Mouse (Mus musculus) midbrain, postnatal 0 days (tissue): Measurements from ENCODE around the gene Mbd6. TPM values are rescaled to one million over a fixed set of nuclear protein-coding genes. Genes with fewer than 3 reads are reported as not detected.

Experiments
- ATAC-seq: fragments of 200-750 bp; cut with Nextera tagmentation; 2 replicates; pipeline ENCODE4 v1.8.0; 2017; ENCODE audit warnings: moderate number of reproducible peaks, mild to moderate bottlenecking, moderate TSS enrichment, moderate library complexity; ENCODE audit not compliant: low FRiP score
- DNase-seq: peaks from one replicate; pipeline ENCODE4 v3.0.0-alpha.2; 2015; ENCODE audit warnings: low spot score
- H3K27ac ChIP-seq: fragments of 300-500 bp; sonication (generic); 2 replicates; pipeline ENCODE4 v1.5.1; 2014; ENCODE audit warnings: low read depth, mild to moderate bottlenecking, low read length, mixed read lengths
- H3K27me3 ChIP-seq: fragments of 300-500 bp; sonication (generic); 2 replicates; pipeline ENCODE4 v1.6.1; 2014; ENCODE audit warnings: low read length, control low read depth, mixed read lengths; ENCODE audit not compliant: insufficient read depth
- H3K36me3 ChIP-seq: fragments of 300-500 bp; sonication (generic); 2 replicates; pipeline ENCODE4 v1.6.1; 2014; ENCODE audit warnings: low read length, control low read depth, mixed read lengths; ENCODE audit not compliant: insufficient read depth
- H3K4me1 ChIP-seq: fragments of 300-500 bp; sonication (generic); 2 replicates; pipeline ENCODE4 v1.6.1; 2014; ENCODE audit warnings: mild to moderate bottlenecking, control low read depth, antibody characterized with exemption, low read length, mixed read lengths; ENCODE audit not compliant: insufficient read depth
- H3K4me2 ChIP-seq: fragments of 300-500 bp; sonication (generic); 2 replicates; pipeline ENCODE4 v1.6.1; 2014; ENCODE audit warnings: low read depth, mild to moderate bottlenecking, low read length, mixed read lengths; ENCODE audit not compliant: poor library complexity, severe bottlenecking
- H3K4me3 ChIP-seq: fragments of 300-500 bp; sonication (generic); 2 replicates; pipeline ENCODE4 v1.5.1; 2014; ENCODE audit warnings: low read depth, mild to moderate bottlenecking, low read length, moderate library complexity
- H3K9ac ChIP-seq: fragments of 300-500 bp; sonication (generic); replicated peaks from 2 replicates; pipeline ENCODE4 v1.6.1; 2014; ENCODE audit warnings: mild to moderate bottlenecking, low read length, moderate library complexity, mixed read lengths; ENCODE audit not compliant: poor library complexity, severe bottlenecking
- H3K9me3 ChIP-seq: fragments of 300-500 bp; sonication (generic); 2 replicates; pipeline ENCODE4 v1.6.1; 2016; ENCODE audit warnings: low read length, control low read depth
- CTCF ChIP-seq: IDR thresholded peaks from 2 replicates; pipeline ENCODE4 v1.5.1; 2016; ENCODE audit warnings: antibody characterized with exemption, mild to moderate bottlenecking
- WGBS: fragments of 180-500 bp; shearing (Covaris S2); extraction: QIAGEN DNeasy Blood & Tissue Kit; methylation state at CpG from one replicate; pipeline ENCODE4 v1.1.7; 2014; 5-methylcytosine and 5-hydroxymethylcytosine counted together
- polyA plus RNA-seq: library from polyadenylated mRNA; unstranded; fragments of >200 nt; fragmentation: Nextera tagmentation; extraction: Ambion mirVana; gene quantifications from 2 replicates; pipeline ENCODE4 v1.2.1, GENCODE M21; 2015
- total RNA-seq: library from RNA; depleted of rRNA; stranded (reverse); fragments of >200 nt; gene quantifications from 2 replicates; pipeline ENCODE4 v1.2.3, GENCODE M21; 2014

Gene Mbd6
- total and polyA plus RNA-seq, 2 experiments from 2014 or later = 8.2 to 11.2 TPM

DNA sequence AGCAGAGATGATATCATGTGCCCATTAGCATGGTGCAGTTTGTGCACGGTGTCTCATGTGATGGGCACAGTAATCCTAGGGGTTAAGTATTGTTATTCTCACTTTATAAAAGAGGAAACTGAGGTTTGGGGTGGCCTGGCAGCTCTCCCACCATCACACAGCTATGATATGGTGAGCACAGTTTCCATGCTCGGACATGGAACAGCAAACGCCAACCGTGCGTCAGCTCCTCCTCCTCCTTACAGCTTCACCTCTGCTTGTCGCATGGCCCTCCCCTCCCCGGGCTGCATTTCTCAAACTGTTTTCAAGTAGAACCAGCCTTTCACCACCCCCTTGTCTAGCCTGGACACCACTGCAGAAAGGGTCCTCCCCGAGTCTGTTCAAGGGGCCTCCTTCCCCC is 30.3 kb downstream of the Mbd6 start:
- H3K4me1 ChIP-seq = peaks cover 18% of the 10 kb centered on the region; the same call in 1 of the 2 replicates
- H3K9me3 ChIP-seq = no peaks in the 10 kb centered on the region
- WGBS = 78% methylated on average over 8 of the region's 8 CpGs
- H3K4me2 ChIP-seq = peak overlapping the region; percentile 80
- ATAC-seq (no peak), DNase-seq (no peak)
- no peaks in the 10 kb centered on the region for H3K27me3 ChIP-seq
- no peak overlapping the region for H3K27ac ChIP-seq
- H3K4me3 ChIP-seq = peak overlapping the region; percentile 13; the same call in 1 of the 2 replicates
- no peak for TF ChIP-seq CTCF
- no peaks in the 10 kb centered on the region for H3K36me3 ChIP-seq
- H3K9ac ChIP-seq = no peak overlapping the region

DNA sequence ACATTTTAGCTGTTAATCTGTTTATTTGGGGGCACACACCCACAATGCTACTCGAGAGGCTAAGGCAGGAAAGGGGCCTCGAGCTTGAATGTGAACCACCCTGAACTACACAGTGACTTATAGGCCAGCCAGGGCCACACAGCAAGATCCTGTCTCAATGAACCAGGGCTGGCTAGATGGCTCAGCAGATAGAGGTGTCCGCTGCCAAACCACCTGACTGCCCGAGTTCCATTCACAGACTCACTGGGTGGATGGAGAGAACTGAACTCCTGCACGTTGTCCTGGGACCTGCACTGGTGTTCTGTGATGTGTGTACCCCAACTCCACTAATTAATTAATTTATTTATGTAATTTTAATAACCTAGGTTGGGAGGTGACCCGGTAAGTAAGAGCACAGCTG is 31.0 kb downstream of the Mbd6 start:
- Histone ChIP-seq H3K9me3 (no peaks in the 10 kb centered on the region), H3K4me1 (peaks cover 18% of the 10 kb centered on the region; the same call in 1 of the 2 replicates), H3K27ac (no peak overlapping the region), H3K4me3 (no peak overlapping the region), H3K36me3 (no peaks in the 10 kb centered on the region), H3K9ac (no peak overlapping the region), H3K4me2 (no peak overlapping the region), H3K27me3 (no peaks in the 10 kb centered on the region)
- ATAC-seq (no peak), DNase-seq (no peak)
- 81% methylated on average over 6 of the region's 6 CpGs for WGBS
- TF ChIP-seq CTCF = no peak

DNA sequence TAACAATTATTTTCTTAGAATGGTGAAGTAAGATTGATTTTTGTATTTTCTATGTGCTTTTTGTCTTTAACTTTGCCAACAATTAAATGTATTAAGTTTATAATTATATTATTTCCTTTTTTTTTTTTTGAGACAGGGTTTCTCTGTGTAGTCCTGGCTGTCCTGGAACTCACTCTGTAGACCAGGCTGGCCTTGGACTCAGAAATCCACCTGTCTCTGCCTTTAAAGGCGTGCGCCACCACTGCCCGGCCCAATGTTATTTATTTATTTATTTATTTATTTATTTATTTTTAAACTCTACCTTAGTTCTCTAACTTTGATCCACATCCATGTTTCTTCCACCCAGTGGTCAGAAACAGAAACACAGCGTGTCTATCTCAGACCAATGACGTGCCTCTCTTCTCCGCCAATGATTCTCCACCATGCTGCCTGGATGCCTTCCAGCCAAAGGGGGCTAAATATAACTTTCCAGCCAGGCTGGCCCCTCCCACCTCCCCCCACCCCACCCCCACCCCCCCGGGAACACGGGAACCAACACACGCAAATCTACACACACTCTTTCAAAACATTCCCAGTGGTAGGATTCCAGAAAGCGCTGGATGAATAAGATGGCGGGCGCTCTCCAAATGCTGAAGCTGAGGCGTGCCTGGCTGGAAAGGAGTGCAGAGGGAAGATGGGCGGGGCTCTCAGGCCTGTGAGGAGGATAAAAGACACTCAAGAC is 33.0 kb downstream of the Mbd6 start:
- no peak overlapping the region for H3K4me3 ChIP-seq
- H3K27ac ChIP-seq = 0 out of 2 replicates have a peak overlapping the region, but pooled peaks have one; percentile 6
- peaks cover 9% of the 10 kb centered on the region; the same call in 1 of the 2 replicates for H3K4me1 ChIP-seq
- H3K9ac ChIP-seq = no peak overlapping the region
- no peaks in the 10 kb centered on the region for H3K27me3 ChIP-seq
- ATAC-seq (peak; percentile 73), DNase-seq (peak; percentile 77)
- 21% methylated on average over 14 of the region's 14 CpGs for WGBS
- 0 out of 2 replicates have a peak overlapping the region, but pooled peaks have one; percentile 15 for H3K4me2 ChIP-seq
- peaks cover 3% of the 10 kb centered on the region; the same call in 1 of the 2 replicates for H3K36me3 ChIP-seq
- TF ChIP-seq CTCF = peak; percentile 51
- no peaks in the 10 kb centered on the region for H3K9me3 ChIP-seq

DNA sequence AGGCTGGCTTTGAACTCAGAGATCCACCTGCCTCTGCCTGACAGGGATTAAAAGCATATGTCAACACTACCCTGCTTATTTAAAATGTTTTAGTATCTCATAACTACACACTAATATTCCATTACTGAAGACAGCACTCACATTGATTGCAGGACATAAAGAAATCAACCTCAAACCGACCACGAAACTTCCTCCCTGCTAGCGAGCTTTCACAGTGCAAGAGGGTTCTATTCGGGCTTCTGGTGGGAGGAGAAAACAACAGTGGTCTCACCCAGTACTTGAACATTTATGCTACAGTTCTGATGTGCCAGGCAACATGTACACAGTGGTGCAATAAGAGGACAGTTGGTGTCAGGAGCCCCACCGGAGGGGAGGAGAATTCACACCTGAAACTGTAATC is 38.0 kb downstream of the Mbd6 start:
- Histone ChIP-seq H3K9ac (no peak overlapping the region), H3K27ac (no peak overlapping the region), H3K4me1 (no peaks in the 10 kb centered on the region), H3K9me3 (no peaks in the 10 kb centered on the region), H3K4me2 (no peak overlapping the region), H3K36me3 (peaks cover 22% of the 10 kb centered on the region), H3K4me3 (no peak overlapping the region), H3K27me3 (no peaks in the 10 kb centered on the region)
- DNase-seq (no peak), ATAC-seq (no peak)
- TF ChIP-seq CTCF = no peak
- WGBS = 89% methylated on average over 5 of the region's 5 CpGs

DNA sequence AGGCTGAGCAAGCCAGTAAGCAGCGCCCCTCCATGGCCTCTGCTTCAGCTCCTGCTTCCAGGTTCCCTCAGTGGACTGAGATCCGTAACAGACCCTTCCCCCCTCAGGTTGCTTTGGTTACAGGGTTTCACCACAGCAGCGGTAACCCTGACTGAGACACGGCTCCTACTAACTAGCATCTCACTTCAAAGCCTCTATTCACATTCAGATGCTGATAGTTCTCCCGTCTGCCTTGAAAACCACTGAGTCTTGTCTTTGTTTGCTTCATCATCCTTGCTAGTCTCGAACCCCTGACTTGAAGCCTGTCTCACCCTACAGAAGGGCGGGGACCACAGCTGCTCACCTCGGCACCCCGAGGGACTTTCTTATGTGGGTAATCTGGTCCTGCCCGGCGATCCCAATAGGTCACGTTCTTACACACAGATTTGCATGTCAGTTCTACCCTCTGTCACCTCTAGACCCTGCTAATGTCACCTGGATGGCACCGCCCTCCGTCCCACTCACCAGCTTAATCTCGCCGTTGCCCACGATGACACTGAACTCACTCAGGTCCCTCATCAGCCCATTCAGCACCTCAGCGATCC is 50.5 kb downstream of the Mbd6 start:
- Histone ChIP-seq H3K36me3 (peaks cover 76% of the 10 kb centered on the region), H3K4me2 (no peak overlapping the region), H3K4me1 (no peaks in the 10 kb centered on the region), H3K9ac (no peak overlapping the region), H3K27ac (no peak overlapping the region), H3K9me3 (no peaks in the 10 kb centered on the region), H3K4me3 (no peak overlapping the region), H3K27me3 (no peaks in the 10 kb centered on the region)
- no peak for TF ChIP-seq CTCF
- DNase-seq (no peak), ATAC-seq (no peak)
- 73% methylated on average over 18 of the region's 18 CpGs for WGBS

DNA sequence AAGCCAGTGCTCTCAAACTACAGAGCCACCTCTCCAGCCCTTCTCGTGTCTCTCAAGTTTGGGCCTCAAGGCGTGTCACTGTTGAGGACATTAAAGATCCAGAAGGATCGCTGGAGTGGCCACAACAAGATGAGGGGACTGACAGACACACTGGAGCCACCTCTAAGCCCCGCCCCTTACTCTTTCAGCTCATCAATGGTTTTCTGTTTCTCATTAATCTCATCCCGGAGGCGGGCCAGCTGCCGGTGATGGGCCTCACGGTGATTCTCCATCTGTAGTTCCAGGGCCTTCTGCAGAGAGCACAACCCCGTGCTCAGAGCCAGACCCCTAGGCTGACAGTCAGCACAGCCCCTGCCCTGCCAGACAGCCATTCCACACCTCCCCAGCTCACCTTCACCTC is 52.3 kb downstream of the Mbd6 start:
- no peaks in the 10 kb centered on the region for H3K9me3 ChIP-seq
- ATAC-seq (no peak), DNase-seq (no peak)
- H3K4me2 ChIP-seq = no peak overlapping the region
- H3K4me1 ChIP-seq = no peaks in the 10 kb centered on the region
- H3K9ac ChIP-seq = no peak overlapping the region
- no peak overlapping the region for H3K27ac ChIP-seq
- no peak overlapping the region for H3K4me3 ChIP-seq
- no peaks in the 10 kb centered on the region for H3K27me3 ChIP-seq
- no peak for TF ChIP-seq CTCF
- peaks cover 74% of the 10 kb centered on the region for H3K36me3 ChIP-seq
- 56% methylated on average over 9 of the region's 9 CpGs for WGBS
